Mouse (Mus musculus): ENCODE data around the gene Ltv1.

GRCm38 (mm10) chr10:13200862-13201261, 7.9 kb upstream of the Ltv1 start:
- no peak for TF ChIP-seq CTCF (IDR thresholded peaks at IDR 0.05; ENCODE audit: extremely low read depth, insufficient read depth, insufficient read length, insufficient replicate concordance)
- no peak for TF ChIP-seq POLR2A (IDR thresholded peaks at IDR 0.05; ENCODE audit: low read depth, low read length)

All from spleen, adult 2 months (tissue).